Mouse (Mus musculus): ENCODE results near the gene Rpusd4. TPM values are rescaled to one million over a fixed set of nuclear protein-coding genes. Genes with fewer than 3 reads are reported as not detected.

Rpusd4 gene
- 10 to 100 TPM; 11.8 to 12.9 (median 12.1) TPM for total RNA-seq (2022)

- DNase-seq (ENCODE audit: low spot score in 2 of 2) = peak; percentile 86 to 94
Observed at GRCm38 (mm10) chr9:35267146-35267975, at the start of gene Rpusd4, which contains the start of gene Fam118b. Gene Rpusd4 (plus strand): TSS chr9:35267865. Gene Fam118b (minus strand): TSS chr9:35267805.

- no peak for DNase-seq (ENCODE audit: low spot score in 2 of 2)
Observed at GRCm38 (mm10) chr9:35217963-35218362, 49.7 kb upstream of the Rpusd4 start.

GRCm38 (mm10) chr9:35223466-35223865, 44.2 kb upstream of the Rpusd4 start:
- no peak for DNase-seq (ENCODE audit: low spot score in 2 of 2)

- DNase-seq (ENCODE audit: low spot score in 2 of 2) = no peak
Observed at GRCm38 (mm10) chr9:35228671-35229070, 39.0 kb upstream of the Rpusd4 start.

- no peak for DNase-seq (ENCODE audit: low spot score in 2 of 2)
Observed at GRCm38 (mm10) chr9:35235996-35236395, 31.7 kb upstream of the Rpusd4 start.

GRCm38 (mm10) chr9:35238371-35238770, 29.3 kb upstream of the Rpusd4 start:
- no peak for DNase-seq (ENCODE audit: low spot score in 2 of 2)

- no peak for DNase-seq (ENCODE audit: low spot score in 2 of 2)
Observed at GRCm38 (mm10) chr9:35238915-35239571, 28.6 kb upstream of the Rpusd4 start.

GRCm38 (mm10) chr9:35239734-35240133, 27.9 kb upstream of the Rpusd4 start:
- DNase-seq (ENCODE audit: low spot score in 2 of 2) = no peak

- DNase-seq (ENCODE audit: low spot score in 2 of 2) = no peak
Observed at GRCm38 (mm10) chr9:35247405-35247804, 20.3 kb upstream of the Rpusd4 start.

GRCm38 (mm10) chr9:35249476-35249875, 18.2 kb upstream of the Rpusd4 start:
- DNase-seq (ENCODE audit: low spot score in 2 of 2) = no peak

GRCm38 (mm10) chr9:35257365-35257764, 10.3 kb upstream of the Rpusd4 start:
- no peak for DNase-seq (ENCODE audit: low spot score in 2 of 2)

GRCm38 (mm10) chr9:35262418-35262817, 5.2 kb upstream of the Rpusd4 start:
- no peak for DNase-seq (ENCODE audit: low spot score in 2 of 2)

GRCm38 (mm10) chr9:35263431-35263830, 4.2 kb upstream of the Rpusd4 start:
- DNase-seq (ENCODE audit: low spot score in 2 of 2) = no peak

GRCm38 (mm10) chr9:35264509-35264908, 3.2 kb upstream of the Rpusd4 start:
- DNase-seq (ENCODE audit: low spot score in 2 of 2) = no peak

GRCm38 (mm10) chr9:35267976-35268715, 481 bp downstream of the Rpusd4 start:
- no peak for DNase-seq (ENCODE audit: low spot score in 2 of 2)

GRCm38 (mm10) chr9:35277855-35278365, 10.2 kb downstream of the Rpusd4 start:
- DNase-seq (ENCODE audit: low spot score in 2 of 2) = no peak

GRCm38 (mm10) chr9:35278451-35278850, 10.8 kb downstream of the Rpusd4 start:
- no peak for DNase-seq (ENCODE audit: low spot score in 2 of 2)

- peak in 1 of 2 experiments; percentile 69 for DNase-seq (ENCODE audit: low spot score in 2 of 2)
Observed at GRCm38 (mm10) chr9:35282006-35282850, 14.6 kb downstream of the Rpusd4 start.

GRCm38 (mm10) chr9:35282851-35283200, 15.2 kb downstream of the Rpusd4 start:
- DNase-seq (ENCODE audit: low spot score in 2 of 2) = no peak

- DNase-seq (ENCODE audit: low spot score in 2 of 2) = no peak
Observed at GRCm38 (mm10) chr9:35283415-35284069, 15.9 kb downstream of the Rpusd4 start.

Measured in layer of hippocampus, adult 8-10 months (tissue).